Mouse (Mus musculus): ENCODE results near the gene Pnrc1. TPM values are rescaled to one million over a fixed set of nuclear protein-coding genes. Genes with fewer than 3 reads are reported as not detected.

Pnrc1 gene
- polyA plus RNA-seq, 1 experiment from 2014 or later: 78.0 TPM

DNA sequence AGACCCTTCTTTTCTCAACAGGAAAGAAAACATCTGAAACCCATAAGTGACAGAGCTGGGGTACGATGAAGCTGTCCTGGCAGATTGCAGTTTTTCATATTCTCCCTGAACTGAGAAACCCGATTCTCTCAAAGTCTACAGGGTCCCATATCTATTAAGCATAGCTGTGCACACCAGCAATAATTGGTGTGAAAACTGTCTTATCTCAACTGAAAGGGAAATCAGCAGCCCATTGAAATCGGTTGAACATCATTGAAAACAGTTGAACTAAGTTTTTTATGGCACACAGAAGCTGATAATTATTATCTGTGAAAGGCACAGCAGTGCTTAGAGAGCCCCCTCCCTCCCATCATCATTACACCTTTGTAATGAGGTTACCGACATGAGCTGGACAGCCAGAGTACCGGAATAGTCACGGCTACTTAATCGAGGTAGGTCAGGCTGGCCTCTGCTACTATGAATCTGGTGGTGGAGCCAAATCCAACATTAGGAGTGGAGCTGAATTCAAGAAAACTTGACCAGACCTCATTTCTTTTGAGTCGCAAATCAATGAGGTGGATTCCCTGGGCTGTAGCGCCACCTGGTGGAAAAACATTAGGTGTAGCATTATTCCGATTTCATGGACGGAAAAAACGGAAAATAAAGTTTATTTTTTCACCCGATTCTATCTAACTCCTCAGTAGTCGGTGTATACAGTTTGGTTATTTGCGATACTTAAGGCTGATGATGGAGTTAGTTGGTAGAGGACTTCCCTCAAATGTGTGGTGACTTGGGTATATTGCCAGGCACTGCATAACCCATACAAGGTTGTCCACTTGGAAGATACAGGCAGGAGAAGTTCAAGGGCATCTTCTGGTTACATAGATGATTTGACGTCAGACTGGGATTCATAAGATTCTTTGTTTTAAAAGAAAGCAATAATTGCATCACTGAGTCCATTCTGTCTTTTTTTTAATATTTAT, 2.7 kb upstream of the Pnrc1 start:
- Histone ChIP-seq H3K4me3 (replicated peaks) (no peak overlapping the region), H3K36me3 (no peaks in the 10 kb centered on the region), H3K9me3 (no peaks in the 10 kb centered on the region), H3K27me3 (replicated peaks) (no peaks in the 10 kb centered on the region), H3K4me1 (replicated peaks) (no peaks in the 10 kb centered on the region), H3K27ac (no peak overlapping the region), H3K9ac (no peak overlapping the region), H3K4me2 (replicated peaks) (no peak overlapping the region)
- ATAC-seq: 0 out of 2 replicates have a peak, but pooled peaks have one; percentile 27
- WGBS: 19% methylated on average over 16 of the region's 16 CpGs

DNA sequence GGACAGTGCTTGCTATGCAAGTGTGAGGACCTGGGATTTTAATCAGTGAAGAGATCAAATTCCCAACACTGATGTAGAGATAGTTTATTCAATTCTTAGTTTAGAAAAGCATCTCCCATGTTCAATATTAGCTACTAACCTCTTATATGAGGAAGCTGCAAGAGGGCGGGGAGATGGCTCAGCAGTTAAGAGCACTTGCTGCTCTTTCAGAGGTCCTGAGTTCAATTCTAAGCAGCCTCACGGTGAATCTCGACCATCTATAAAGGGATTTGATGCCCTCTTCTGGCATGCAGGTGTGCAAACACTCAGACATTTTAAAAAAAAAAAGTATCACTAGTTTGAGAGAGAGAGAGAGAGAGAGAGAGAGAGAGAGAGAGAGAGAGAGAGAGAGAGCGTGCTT, 915 bp upstream of the Pnrc1 start:
- Histone ChIP-seq H3K27me3 (replicated peaks) (no peaks in the 10 kb centered on the region), H3K9ac (no peak overlapping the region), H3K9me3 (no peaks in the 10 kb centered on the region), H3K4me3 (replicated peaks) (no peak overlapping the region), H3K36me3 (no peaks in the 10 kb centered on the region), H3K4me1 (replicated peaks) (no peaks in the 10 kb centered on the region), H3K27ac (no peak overlapping the region), H3K4me2 (replicated peaks) (no peak overlapping the region)
- WGBS: 48% methylated on average over 4 of the region's 4 CpGs
- ATAC-seq: no peak

DNA sequence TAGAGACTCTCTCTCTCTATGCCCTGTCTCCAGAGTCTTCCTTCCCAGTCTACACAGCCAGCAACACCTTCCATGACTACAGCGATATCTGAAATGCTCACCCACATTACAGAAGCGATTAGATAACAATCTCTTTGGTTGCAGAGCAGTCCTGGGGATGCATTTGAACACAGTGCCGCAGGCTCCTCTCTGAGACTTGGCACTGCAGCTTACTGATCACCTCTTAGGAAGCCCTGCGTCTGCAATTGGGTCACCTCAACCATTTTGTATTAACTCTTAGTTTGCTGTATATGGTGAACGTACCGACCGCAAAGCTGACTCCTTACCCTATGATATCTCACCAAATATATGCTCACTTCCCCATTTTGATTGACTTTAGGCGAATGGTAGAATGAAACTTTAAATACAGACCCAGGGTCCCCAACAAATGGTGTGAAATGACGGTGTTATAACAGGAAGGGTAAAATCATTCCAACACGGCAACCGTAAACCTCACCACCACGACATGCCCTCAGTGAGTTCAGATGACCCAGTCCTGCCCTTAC, 785 bp downstream of the Pnrc1 start:
- Histone ChIP-seq H3K4me2 (replicated peaks) (no peak overlapping the region), H3K4me1 (replicated peaks) (no peaks in the 10 kb centered on the region), H3K36me3 (no peaks in the 10 kb centered on the region), H3K27me3 (replicated peaks) (no peaks in the 10 kb centered on the region), H3K27ac (no peak overlapping the region), H3K4me3 (replicated peaks) (no peak overlapping the region), H3K9me3 (no peaks in the 10 kb centered on the region), H3K9ac (no peak overlapping the region)
- no peak for ATAC-seq
- 84% methylated on average over 12 of the region's 12 CpGs for WGBS

DNA sequence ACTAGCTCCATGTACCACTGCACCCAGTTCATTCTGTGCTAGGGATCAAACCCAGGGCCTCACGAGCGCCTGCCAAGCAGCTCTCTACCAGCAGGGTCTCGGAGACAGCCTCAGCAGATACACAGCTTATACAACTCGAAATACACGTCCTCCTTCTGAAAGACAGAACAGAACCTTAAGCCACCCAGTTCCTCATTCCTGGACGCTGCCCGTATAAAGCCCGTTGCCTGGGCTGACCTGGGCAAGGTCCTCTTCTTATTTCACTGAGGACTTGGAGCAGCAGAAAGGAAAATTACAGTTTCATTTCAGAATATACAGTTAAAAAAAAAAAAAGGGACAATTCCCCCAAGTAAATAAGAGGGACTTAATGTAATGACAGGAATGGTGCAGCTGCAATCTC, 4.5 kb downstream of the Pnrc1 start:
- Histone ChIP-seq H3K9ac (no peak overlapping the region), H3K4me2 (replicated peaks) (no peak overlapping the region), H3K4me1 (replicated peaks) (no peaks in the 10 kb centered on the region), H3K27me3 (replicated peaks) (no peaks in the 10 kb centered on the region), H3K36me3 (no peaks in the 10 kb centered on the region), H3K4me3 (replicated peaks) (no peak overlapping the region), H3K9me3 (no peaks in the 10 kb centered on the region), H3K27ac (no peak overlapping the region)
- WGBS: 89% methylated on average over 8 of the region's 8 CpGs
- ATAC-seq: no peak

DNA sequence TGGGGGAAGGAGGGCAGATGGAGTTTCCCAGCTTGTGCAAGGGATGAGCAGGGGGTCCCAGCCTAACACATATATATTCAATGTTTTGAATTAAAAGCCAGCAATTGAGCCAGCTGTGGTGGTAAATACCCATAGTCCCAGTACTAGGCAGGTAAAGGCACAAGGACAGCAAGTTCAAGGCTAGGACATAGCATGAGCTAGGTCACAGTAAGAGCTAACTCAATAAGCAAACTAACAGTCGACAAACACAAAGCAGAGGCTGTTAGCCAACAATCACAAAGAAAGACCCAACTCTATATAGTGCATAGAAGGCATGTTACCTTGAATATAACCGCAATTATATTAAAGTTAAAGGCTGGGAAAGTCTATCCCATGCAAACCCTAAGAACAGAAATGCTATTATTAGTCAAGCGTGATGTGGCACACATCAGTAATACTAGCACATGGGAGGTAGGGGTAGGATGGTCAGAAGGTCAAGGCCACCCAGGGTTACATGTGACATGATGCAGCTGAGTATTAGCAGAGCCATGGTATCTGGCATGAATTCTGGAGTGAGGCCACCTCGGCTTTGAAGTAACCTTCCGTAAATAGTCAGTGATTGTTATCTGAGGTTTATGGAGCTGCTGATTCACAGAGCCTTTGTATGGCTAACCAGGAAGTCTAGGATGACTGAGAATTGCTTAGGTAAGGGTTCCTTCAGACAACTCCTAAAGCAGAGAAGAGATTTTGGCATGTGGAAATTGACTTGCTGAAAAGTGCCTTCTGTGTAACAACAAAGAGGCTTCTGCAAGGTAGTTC, 5.7 kb downstream of the Pnrc1 start:
- no peak overlapping the region for H3K9ac ChIP-seq
- no peaks in the 10 kb centered on the region for H3K27me3 ChIP-seq (replicated peaks)
- H3K9me3 ChIP-seq: no peaks in the 10 kb centered on the region
- H3K36me3 ChIP-seq: no peaks in the 10 kb centered on the region
- H3K4me3 ChIP-seq (replicated peaks): no peak overlapping the region
- no peak overlapping the region for H3K4me2 ChIP-seq (replicated peaks)
- peak; percentile 43; the same call in 1 of the 2 replicates for ATAC-seq
- no peak overlapping the region for H3K27ac ChIP-seq
- no peaks in the 10 kb centered on the region for H3K4me1 ChIP-seq (replicated peaks)
- 60% methylated on average over 5 of the region's 5 CpGs for WGBS

DNA sequence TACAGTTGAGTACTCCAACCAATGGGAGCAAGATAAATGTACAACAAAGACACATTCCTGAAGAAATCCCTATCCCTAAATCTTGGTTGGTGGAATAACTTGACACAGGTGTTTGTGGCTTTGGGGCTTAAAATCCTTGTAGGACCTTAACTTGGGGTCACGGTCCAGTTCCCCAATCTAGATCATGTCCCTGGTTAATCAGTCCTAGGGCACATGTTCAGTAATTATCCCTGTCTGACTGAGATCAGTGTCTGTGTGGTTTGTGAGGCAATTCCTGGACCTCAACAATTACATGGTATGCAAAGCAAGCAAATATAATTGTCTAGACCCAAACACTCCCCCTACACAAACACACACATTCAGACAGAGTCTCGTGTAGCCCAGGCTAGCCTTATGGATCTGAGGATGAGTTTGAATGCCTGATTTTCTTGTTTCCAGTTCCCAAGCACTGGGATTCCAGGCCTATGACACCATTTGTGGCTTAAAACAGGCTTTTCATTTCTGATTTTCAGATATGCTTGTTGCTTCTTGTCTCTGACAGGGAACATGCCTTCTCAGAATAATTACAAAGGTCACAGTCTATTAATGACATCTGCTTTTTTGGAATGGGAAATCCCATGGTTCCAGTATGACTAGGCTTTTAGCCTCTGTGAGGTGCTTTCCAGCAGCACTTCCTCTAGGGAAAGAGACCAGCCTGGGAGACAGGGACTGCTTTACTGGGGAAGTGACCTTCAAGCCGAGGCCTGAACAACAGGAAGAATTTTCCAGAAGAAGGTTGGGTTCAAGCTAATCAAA, 7.9 kb downstream of the Pnrc1 start:
- Histone ChIP-seq H3K9ac (no peak overlapping the region), H3K27ac (no peak overlapping the region), H3K4me1 (replicated peaks) (no peaks in the 10 kb centered on the region), H3K36me3 (no peaks in the 10 kb centered on the region), H3K27me3 (replicated peaks) (no peaks in the 10 kb centered on the region), H3K9me3 (no peaks in the 10 kb centered on the region), H3K4me3 (replicated peaks) (no peak overlapping the region), H3K4me2 (replicated peaks) (no peak overlapping the region)
- 77% methylated on average over 3 of the region's 3 CpGs for WGBS
- ATAC-seq: no peak

DNA sequence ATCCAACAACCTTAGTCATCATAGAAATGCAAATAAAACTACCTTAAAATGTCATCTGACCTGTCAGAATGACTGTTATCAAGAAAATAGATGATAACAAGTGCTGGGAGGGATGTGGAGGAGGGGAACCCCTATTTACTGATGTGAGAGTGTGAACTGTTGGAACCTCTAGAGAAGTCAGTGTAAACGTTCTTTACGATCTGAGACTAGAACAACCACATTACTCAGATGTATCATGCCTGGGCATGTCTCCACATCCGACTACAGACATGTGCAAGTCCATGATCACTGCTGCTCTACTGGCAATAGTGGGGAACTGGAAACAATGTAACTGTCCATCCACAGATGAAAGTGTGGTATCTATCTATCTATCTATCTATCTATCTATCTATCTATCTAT, 16.5 kb downstream of the Pnrc1 start:
- ATAC-seq: no peak
- H3K4me2 ChIP-seq (replicated peaks): no peak overlapping the region
- no peaks in the 10 kb centered on the region for H3K9me3 ChIP-seq
- no peaks in the 10 kb centered on the region for H3K27me3 ChIP-seq (replicated peaks)
- H3K9ac ChIP-seq: no peak overlapping the region
- 50% methylated on average over 3 of the region's 3 CpGs for WGBS
- no peaks in the 10 kb centered on the region for H3K36me3 ChIP-seq
- H3K27ac ChIP-seq: no peak overlapping the region
- H3K4me3 ChIP-seq (replicated peaks): no peak overlapping the region
- no peaks in the 10 kb centered on the region for H3K4me1 ChIP-seq (replicated peaks)

DNA sequence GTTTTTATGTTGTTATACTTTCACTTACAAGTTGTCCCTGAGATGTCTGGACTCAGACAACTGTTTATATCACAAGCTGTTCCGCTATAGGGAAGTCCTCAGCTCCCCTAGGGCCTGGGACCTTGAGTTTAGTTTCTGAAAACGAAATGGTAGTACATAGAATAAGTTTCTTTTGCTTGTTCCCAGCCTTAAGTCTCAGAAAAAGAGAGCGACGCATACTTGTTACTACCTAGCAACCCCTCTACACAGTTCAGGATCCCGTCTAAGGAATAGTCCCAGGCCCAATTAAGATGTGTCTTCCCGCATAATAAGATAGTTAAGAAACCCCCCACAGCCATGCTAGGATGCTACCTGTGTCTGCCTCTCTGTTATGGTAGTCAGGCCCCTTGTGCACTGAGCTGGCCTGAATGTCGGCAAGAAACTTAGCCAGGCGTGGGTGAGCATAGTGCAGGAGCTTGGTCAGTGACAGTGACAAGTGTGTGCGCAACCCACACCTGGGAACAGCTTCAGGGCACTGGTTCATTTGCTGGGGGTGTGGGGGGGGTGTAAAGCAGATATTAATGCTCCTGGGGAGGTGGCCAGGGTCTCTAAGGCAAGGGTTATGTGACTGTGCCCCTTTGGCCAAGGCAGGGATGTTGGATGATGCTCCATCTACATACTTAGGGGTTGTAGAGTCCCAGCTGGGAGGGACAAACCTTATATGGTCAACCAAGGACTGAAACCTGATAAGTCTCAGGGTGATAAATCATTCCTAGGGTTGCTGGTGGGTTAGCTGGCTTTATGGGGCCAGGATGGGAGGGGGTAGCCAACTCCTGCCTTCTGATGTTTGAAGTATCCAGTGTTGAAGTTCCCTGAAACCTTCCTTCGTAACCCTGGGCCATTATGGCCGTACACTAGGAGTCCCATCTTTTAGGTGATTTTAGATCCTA, 19.3 kb downstream of the Pnrc1 start:
- no peaks in the 10 kb centered on the region for H3K27me3 ChIP-seq (replicated peaks)
- no peak overlapping the region for H3K4me2 ChIP-seq (replicated peaks)
- no peak overlapping the region for H3K4me3 ChIP-seq (replicated peaks)
- H3K9ac ChIP-seq: no peak overlapping the region
- H3K4me1 ChIP-seq (replicated peaks): no peaks in the 10 kb centered on the region
- H3K27ac ChIP-seq: no peak overlapping the region
- 81% methylated on average over 11 of the region's 11 CpGs for WGBS
- no peaks in the 10 kb centered on the region for H3K36me3 ChIP-seq
- no peaks in the 10 kb centered on the region for H3K9me3 ChIP-seq
- ATAC-seq: no peak

DNA sequence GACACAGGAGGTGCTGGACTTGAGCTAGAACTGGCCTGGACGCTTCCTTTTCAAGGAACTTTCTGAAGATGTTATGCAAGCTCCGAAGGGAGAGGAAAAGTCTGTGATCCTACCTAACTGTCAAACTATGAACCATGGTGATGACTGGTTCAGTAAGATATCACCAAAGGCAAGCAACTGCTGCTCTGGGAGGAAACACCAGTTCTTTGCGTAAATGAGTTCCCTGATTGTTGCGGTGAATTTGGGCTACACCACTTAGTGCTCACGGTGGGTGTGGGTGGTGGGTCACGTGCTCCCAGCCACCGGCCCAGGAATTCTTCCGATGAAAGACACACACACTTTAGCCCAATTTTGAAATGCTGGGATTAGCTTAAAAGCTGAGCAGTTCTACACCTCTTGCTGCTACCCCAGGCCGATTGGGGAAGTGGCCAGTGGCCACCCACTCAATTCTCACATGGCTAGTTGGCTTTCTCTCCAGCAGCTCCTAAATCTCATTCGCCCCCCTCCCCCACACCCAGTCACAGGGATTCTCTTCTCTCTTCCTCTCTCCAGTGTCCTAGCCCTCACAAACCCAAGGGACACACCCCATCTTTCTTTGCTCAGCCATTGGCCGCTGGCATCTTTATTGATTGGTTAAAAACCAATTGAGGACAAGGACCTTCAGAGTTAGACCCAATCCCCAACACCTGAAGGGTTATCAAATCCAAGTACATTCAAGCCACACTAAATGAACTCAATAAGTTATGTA, 24.8 kb downstream of the Pnrc1 start:
- no peaks in the 10 kb centered on the region for H3K27me3 ChIP-seq (replicated peaks)
- no peak overlapping the region for H3K4me2 ChIP-seq (replicated peaks)
- H3K27ac ChIP-seq: no peak overlapping the region
- H3K4me1 ChIP-seq (replicated peaks): peaks cover 5% of the 10 kb centered on the region; the same call in 1 of the 2 replicates
- H3K9ac ChIP-seq: no peak overlapping the region
- no peaks in the 10 kb centered on the region for H3K9me3 ChIP-seq
- no peak for ATAC-seq
- WGBS: 84% methylated on average over 11 of the region's 11 CpGs
- no peaks in the 10 kb centered on the region for H3K36me3 ChIP-seq
- no peak overlapping the region for H3K4me3 ChIP-seq (replicated peaks)

DNA sequence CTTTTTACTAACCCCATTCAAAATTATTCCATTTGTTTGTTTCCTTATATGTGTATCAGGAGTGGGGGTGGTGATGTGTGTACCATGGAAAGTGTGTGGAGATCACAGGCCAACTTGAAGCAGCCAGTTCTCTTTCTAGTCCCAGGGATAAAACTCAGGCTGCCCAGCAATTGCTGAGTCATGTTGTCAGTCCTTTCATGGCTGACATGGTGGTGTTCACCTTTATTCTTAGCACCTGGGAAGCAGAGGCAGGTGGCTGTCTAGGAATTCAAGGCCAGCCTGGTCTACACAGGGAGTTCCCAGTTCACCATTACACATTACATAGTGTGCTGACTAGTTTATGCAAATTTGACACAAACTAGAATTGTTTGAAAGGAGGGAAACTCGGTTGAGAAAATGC, 27.1 kb downstream of the Pnrc1 start:
- Histone ChIP-seq H3K36me3 (no peaks in the 10 kb centered on the region), H3K27ac (no peak overlapping the region), H3K4me2 (replicated peaks) (no peak overlapping the region), H3K4me1 (replicated peaks) (peaks cover 5% of the 10 kb centered on the region; the same call in 1 of the 2 replicates), H3K4me3 (replicated peaks) (no peak overlapping the region), H3K9me3 (no peaks in the 10 kb centered on the region), H3K9ac (no peak overlapping the region), H3K27me3 (replicated peaks) (no peaks in the 10 kb centered on the region)
- 81% methylated on average over 1 of the region's 1 CpGs for WGBS
- no peak for ATAC-seq

All from intestine, embryonic 15.5 days (tissue).